14 mouse cellular contexts compared by ENCODE assay signal in genomic region chr2:133345964-133346788, GRCm38 (mm10).
DNase-seq lines count a peak whose midpoint lies in the region; ATAC-seq lines count a peak whose summit lies in the region.
"Had no signal": no experiment of that assay in that cellular context is flagged by ENCODE, and none has a peak within 500 bp of the region (broad histone marks: within the 10 kb centered on the region; RNA-seq: fewer than 3 reads in every experiment).

No protein-coding gene starts in this region.

- H3K27ac ChIP-seq in kidney, embryonic 16.5 days (ENCODE audit: low read length) = peak overlapping the region; percentile 26; the same call in 1 of the 2 replicates
- H3K27ac ChIP-seq in embryonic facial prominence, embryonic 14.5 days (replicated peaks; ENCODE audit: low read depth, low read length) = no peak overlapping the region
- H3K27ac ChIP-seq: hindbrain, embryonic 13.5 days had no signal

- no peak overlapping the region for H3K9ac ChIP-seq in kidney, embryonic 16.5 days (replicated peaks; ENCODE audit: low read length)
- H3K9ac ChIP-seq in embryonic facial prominence, embryonic 14.5 days (ENCODE audit: low read depth, low read length) = no peak overlapping the region
- H3K9ac ChIP-seq: hindbrain, embryonic 13.5 days had no signal

- WGBS in kidney, embryonic 16.5 days = 32% methylated on average over 12 of the region's 12 CpGs
- 22% methylated on average over 12 of the region's 12 CpGs for WGBS in embryonic facial prominence, embryonic 14.5 days

- peak overlapping the region; percentile 16; the same call in 1 of the 2 replicates for H3K4me2 ChIP-seq in kidney, embryonic 16.5 days (replicated peaks; ENCODE audit: low read depth, low read length)
- H3K4me2 ChIP-seq in embryonic facial prominence, embryonic 14.5 days (ENCODE audit: low read depth, low read length) = peak overlapping the region; percentile 4; the same call in 1 of the 2 replicates
- H3K4me2 ChIP-seq: heart, embryonic 11.5 days; hindbrain, embryonic 13.5 days had no signal

- H3K4me1 ChIP-seq in kidney, embryonic 16.5 days (ENCODE audit: insufficient read depth, low read length) = peaks cover 19% of the 10 kb centered on the region
- H3K4me1 ChIP-seq in embryonic facial prominence, embryonic 14.5 days (ENCODE audit: control insufficient read depth, insufficient read depth, low read length) = peaks cover 9% of the 10 kb centered on the region

- peak; percentile 60 for ATAC-seq in kidney, embryonic 16.5 days (ENCODE audit: low FRiP score, low TSS enrichment)
- ATAC-seq in embryonic facial prominence, embryonic 14.5 days (ENCODE audit: low read depth) = no peak

- H3K36me3 ChIP-seq in kidney, embryonic 16.5 days (ENCODE audit: insufficient read depth, low read length) = no peaks in the 10 kb centered on the region
- no peaks in the 10 kb centered on the region for H3K36me3 ChIP-seq in embryonic facial prominence, embryonic 14.5 days (ENCODE audit: control insufficient read depth, insufficient read depth, low read length)
- H3K36me3 ChIP-seq: hindbrain, embryonic 13.5 days had no signal

- no peaks in the 10 kb centered on the region for H3K9me3 ChIP-seq in kidney, embryonic 16.5 days (ENCODE audit: low read length)
- no peaks in the 10 kb centered on the region for H3K9me3 ChIP-seq in embryonic facial prominence, embryonic 14.5 days (ENCODE audit: control insufficient read depth, low read length)
- H3K9me3 ChIP-seq: hindbrain, embryonic 13.5 days had no signal

- no peaks in the 10 kb centered on the region for H3K27me3 ChIP-seq in kidney, embryonic 16.5 days (ENCODE audit: insufficient read depth, low read length)
- no peaks in the 10 kb centered on the region for H3K27me3 ChIP-seq in embryonic facial prominence, embryonic 14.5 days (replicated peaks; ENCODE audit: control insufficient read depth, insufficient read depth, low read length)

- H3K4me3 ChIP-seq in kidney, embryonic 16.5 days (ENCODE audit: low read length) = no peak overlapping the region
- no peak overlapping the region for H3K4me3 ChIP-seq in embryonic facial prominence, embryonic 14.5 days (ENCODE audit: low read depth, low read length)
- H3K4me3 ChIP-seq: hindbrain, embryonic 13.5 days had no signal

- DNase-seq in kidney, adult 8-10 months = no peak
- peak; percentile 20 for DNase-seq in embryo, embryonic 9.5 days (ENCODE audit: extremely low spot score)
- peak; percentile 61 for DNase-seq in embryonic facial prominence, embryonic 14.5 days (ENCODE audit: low spot score)
- DNase-seq in skeletal muscle tissue, adult 2 months (ENCODE audit: low read depth, low spot score) = peak; percentile 13
- no peak for DNase-seq in cerebellum, adult 9-11 months
- DNase-seq in gastrocnemius, adult 8-10 months (ENCODE audit: low spot score in 2 of 2) = no peak
- DNase-seq: cerebellum, postnatal 25 days; kidney, postnatal 14 days; liver; lung, postnatal 14 days; thymus, postnatal 25 days had no signal

Comparison
In these comparisons a context has a peak if more than half of its experiments do, and no peak if none do; other contexts are left out.
1. DNase-seq: peak in embryo, embryonic 9.5 days (single experiment), embryonic facial prominence, embryonic 14.5 days (single experiment) and skeletal muscle tissue, adult 2 months (single experiment); none in kidney, adult 8-10 months (0 of 2), cerebellum, adult 9-11 months (single experiment) and gastrocnemius, adult 8-10 months (0 of 2).